Mouse (Mus musculus) R1 (cell line): Measurements from ENCODE around the gene Sh3pxd2a.

Experiments used
- DNase-seq: peaks from one replicate; pipeline ENCODE4 v3.0.0-alpha.2; 2018; ENCODE audit warnings: low read depth, low spot score

The Sh3pxd2a gene

DNA sequence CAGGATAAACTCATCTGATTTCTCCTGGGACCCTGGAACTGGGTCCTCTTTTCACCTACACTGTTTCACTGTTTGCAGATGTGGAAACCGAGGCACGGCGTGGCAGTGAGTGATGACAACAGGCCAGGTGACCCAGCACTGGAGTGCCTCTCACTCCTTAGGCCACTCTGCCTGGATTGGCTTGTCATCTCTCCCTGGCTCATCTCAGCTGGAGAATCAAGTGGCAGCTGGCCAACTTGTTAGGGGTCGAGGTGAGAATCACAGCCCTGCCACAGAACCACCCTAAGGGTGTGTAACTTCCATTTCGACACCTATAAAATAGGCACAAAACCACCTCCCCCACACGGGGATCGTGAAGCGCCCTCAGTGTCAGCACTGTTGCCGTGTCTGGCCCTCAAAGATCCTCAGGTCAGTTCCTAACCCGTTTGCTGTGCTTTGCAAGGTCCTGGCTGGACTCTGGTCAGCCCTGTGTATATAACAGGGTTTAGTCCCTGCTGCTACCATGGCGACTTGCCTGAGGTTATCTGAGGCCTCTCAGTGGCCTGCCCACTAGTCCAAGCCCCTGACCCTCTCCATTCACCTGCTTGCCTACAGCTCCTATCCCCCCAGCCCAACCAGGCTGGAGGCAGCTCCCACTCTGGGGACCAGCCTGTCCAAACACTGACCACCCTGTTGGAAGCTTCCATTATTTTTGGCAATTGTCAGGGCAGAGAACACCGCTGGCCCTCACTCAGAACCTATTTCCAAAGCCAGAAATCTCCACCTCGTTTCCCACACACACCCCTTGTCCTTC is 6.3 kb downstream of the Sh3pxd2a start:
- DNase-seq, result no peak

DNA sequence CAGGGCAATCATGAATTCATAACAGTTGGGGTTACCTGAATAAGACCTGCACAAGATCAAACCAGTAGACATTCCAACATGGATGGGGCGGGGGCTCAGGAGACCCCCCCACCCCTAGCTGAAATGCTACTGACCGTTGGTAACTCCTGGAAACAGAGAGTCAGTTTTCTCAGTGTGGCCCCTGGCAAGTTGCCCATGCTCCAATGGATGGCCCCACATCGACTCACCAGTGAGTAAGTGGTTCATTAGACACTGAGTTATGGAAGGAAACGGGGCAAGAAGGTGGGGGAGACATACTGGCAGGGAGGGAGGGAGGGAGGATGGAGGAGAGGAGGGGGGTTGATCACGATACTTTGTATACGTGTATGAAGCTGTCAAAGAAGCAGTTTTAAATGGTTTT is 8.2 kb downstream of the Sh3pxd2a start:
- no peak for DNase-seq

DNA sequence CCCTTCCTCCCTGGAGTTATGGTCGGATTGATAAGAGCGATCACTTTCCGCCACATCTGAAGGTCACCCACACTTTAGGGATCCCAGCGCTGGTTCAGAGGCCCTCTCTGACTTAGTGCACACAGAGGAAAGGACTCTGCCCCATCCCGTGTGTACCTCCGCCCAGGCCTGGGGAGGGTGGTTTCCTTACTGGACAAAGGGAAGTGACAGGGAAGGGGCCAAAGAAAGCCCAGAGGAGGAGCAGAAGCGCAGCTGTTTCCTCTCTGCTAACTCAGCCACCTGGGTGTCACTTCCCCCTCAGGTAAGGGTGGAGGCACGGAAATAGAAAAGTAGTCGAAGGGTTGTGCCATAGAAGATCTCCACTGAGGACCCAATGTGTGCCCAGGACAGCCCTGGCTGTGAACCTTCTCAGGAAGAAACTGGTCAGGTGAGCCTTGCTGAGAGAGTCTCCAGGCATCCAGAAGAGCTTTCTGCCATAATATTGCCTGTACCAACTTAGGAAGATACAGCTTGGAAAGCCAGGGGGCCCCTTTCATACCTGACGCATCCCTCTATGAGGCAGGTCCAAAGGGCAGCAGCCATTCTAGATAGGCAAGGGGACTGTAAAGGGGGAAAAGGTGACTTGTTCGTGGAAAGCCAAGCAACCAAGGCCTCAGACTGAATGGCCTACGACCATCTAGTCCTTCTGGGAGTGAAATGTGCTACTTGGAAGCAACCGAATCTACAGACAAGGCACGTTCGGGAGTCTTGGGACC is 9.0 kb downstream of the Sh3pxd2a start:
- no peak for DNase-seq

DNA sequence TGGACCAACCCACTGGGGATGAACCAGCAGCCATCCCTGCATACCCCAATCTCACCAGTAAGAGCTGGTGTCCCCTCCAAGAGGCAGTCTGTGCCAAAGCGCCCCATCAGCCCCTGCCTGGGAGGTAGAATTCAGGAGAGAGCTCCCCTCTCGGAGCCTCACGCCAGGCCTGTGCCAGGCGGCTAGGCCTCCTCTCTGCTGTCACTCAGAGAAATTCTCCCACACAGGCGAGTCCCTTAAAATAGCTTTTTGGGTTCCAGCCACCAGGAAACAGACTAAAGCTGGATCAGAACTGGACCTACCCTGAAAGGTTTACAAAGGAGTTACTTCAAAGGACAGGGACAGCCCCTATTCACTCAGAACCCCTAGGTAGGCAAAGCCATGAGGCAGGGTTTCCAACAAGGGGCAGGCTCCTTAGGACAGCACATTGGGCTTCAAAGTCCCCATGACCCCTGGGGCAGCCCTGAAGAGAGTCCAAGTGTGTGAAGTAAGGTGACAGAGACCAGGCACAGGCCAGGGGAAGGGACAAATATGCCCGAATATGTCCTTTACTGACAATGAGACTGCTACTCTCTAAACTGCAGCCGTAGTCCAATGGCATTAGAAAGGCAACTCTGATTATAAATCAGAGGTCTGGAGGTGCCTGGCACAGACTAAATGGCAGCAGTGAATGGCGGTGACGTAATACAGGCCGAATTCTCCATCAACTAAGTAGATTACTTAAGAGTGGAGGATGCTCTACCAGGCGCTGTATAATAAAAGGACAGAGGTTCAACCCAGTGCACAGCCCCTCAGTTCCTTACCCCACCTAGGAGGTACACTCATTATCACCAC is 9.8 kb downstream of the Sh3pxd2a start:
- DNase-seq, result no peak

DNA sequence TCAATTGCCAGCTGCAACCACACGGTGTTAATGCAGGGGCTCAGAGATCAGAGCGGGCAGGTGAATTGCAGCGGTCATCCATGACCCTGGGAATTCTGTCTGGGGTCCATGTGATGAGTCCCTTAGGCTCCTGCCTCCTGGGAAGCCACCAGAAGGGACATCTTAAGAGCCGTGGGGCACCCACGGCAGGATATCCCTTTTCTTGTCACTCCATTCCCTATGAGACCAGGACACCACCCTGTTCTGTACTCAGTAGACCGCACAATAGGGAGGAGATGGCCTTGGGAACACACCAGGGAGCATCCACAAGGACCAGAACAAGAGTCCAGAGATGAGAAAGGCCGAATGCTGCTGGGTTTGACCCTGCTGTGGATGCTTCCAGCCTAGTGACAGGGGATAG is 10.8 kb downstream of the Sh3pxd2a start:
- no peak for DNase-seq

DNA sequence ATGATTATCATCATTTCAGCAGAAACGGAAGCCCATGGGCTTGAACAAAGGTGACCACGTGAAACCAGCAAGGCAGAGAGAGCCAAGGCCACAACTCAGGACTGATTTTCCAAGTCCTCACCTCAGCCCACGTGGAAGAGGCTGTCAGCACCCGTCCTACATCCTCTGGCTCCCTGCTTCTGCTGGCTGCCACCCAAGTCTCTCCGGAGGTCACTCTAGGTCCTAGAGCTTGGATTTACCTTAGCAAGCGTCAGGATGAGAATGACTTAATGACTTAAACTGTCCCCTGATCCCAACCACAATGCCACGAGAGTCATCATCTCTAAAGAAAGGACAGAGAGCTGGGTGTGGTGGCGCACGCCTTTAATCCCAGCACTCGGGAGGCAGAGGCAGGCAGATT is 11.5 kb downstream of the Sh3pxd2a start:
- no peak for DNase-seq

DNA sequence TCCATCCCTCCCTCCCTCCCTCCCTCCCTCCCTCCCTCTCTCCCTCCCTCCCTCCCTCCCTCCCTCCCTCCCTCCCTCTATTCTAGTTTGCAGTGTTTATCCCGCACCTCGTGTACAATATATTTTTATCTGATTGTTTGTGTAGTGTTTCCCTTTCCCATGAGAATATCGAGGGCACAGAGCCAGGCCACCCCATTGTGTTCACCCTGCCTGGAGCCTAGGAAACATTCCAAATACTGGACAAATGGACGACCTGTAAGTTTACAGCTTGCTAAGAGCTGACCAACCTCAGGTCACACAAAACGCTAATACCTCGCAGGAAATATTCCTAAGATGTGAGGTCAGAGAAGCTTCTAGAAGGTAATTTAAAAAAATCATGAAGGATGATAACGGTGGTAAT is 12.0 kb downstream of the Sh3pxd2a start:
- DNase-seq, result no peak

DNA sequence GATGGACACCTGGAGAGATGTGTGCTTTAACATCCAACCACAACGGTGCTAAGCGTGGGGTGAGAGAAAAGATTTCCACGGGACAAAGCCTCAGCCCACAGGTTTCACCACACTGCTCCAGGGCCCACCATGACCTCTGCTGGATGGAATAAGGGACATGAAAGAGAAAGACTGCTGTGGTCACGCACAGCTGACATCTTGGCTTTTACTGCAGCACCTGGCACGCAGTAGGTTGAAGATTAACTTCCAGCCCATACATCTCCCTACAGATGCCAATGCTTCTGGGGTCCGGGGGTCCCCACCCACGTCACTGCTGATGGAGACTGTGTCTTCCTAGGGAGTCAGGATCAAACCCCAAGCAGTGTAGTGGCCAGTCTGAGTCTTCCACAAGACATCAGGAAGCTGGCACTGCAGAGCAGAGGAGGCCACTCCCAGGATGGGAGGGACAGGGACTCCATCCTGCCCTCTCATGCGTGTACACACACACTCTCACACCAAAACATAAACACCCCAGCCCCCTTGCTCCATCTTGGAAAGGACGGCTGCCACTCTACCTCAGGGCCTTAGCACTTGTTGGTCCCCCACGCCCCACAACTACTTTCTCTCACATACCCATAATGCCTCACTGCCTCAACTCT is 12.6 kb downstream of the Sh3pxd2a start:
- no peak for DNase-seq

DNA sequence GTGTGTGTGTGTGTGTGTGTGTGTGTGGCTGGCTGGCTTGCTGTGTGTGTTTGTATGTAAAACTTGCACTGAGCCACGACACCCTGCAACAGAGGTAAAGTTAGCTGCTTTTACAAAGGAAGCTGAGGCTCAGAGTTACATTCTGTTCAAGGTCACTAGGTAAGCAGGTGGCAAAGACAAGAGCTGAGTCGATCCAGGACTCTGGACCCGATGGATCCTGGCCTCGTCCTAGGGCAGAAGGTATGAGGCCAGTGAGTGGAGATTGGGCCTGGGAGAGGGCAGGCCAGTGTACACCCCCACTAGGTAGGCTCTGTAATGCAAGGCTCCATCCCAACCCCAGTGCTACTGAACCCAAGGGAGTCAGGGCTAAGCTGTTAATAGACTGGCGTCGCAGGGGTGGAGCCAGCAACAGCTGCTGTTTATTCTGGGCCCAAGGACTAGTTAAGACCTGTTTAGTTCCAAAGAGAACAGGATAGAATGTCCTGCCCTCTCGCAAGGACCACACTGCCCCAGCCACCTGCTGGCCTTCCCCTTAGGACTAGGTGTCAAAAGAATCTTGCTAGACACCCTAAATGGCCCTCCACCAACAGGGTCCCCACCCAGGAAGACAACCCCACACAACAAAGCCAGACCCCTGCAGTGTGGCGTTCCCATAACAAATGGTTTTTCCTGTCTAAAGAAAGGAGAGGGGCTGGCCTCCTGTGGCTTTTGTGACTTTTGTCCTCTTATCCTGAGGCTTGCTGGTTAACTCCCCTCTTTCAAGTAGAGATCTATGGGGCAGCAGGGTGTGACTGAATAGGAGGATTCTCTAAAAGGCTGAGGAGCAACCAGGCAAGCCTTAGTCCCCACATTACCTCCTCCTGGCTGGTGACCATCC is 13.7 kb downstream of the Sh3pxd2a start:
- peak; percentile 89 for DNase-seq

DNA sequence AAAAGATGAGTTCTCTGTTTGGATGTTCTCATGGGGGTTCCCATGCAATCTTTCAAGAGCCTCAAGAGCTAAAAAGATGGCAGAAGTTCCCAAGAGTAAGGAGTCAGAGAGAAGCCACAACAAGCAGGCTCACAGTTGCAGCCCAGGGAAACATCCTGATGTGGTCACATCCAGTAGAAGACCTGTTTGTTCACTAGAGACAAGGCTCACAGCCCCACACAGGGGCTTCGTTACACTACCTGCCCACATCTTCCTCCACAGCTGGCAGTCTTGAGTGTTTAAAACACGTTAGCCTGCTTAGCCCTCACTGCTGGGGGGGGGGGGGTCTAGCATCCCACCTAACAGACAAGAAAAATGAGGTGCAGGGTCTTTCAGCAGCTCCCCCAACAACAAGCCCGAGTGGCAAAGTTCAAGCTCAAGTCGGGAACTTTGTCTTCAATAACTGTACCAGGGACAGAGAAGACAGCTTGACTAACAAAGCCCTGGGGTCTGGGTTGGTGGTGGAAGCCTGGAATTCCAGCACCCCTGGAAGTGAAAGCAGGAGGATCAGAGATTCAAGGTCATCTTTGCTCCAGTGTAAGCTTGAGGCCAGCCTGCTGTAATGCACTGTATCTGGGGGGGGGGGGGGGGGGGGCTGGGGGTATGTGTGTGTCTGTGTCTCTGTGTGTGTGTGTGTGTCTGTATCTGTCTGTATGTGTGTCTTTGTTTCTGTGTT is 14.5 kb downstream of the Sh3pxd2a start:
- DNase-seq, result peak; percentile 89

DNA sequence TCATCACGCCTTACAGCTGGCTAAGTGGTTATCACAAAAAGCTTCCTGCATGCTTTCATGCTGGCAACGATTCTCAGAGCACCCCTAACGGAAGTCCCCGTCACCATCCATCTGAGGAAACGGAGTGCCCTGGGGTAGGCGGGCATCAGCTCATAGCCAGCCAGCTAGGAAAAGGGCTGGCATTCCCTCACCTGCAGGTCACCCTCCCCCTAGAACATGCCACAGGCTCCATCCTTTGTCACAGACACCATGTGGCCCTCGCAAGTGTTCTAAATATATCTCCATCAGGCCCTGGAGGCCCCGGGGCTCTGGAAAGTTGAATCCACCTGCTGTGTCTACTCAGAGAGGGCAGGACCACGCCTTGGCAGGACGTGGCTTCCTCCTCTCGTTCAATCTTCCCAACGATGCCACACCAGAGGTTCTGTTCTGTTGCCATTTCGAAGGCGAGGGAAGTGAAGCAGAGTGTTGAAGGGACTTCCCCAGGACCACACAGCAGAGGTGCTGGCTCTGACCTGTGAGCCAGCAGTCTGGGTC is 15.5 kb downstream of the Sh3pxd2a start:
- no peak for DNase-seq

DNA sequence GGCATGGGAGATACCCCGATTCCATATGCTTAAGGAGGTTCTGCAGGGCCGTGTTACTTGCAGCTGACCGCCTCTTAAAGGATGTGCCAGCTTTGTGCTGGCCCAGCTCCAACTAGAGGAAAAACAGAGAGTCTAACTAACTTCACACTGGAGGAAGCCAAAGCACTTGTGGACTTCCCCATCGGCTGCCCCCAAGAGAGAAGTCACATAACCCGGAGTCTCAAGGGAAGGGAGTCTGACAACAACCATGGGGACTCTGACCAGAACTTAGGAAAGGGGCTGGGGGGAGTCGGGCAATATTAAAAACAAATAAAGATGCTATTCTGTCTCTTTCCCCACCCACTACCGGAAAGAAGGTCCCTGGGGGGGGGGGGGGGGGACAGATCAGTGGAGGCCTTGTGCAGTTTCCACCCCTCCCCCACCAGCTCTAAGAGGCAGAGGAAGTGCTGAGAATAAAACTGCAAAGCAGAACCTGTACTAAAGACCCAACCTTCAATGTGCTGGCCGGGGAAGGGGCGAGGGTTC is 17.3 kb downstream of the Sh3pxd2a start:
- no peak for DNase-seq

DNA sequence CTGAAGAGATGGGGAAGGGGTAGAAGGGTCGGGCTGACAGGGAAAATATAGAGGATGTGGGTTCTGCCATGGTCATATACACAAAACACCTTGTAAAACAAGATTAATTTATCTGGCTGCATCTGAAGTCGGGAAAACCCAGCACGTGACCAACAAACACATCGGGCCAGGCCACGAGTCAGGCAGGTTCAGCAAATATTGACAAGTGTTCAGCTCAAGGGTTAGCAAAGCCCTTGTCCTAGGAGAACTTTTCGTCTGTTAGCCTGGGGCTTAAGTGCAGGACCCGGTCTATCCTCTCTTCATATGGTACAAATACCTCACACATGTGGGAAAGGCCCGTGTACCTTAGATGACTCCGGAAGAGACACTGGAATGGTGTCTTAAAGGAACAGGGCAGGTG is 18.1 kb downstream of the Sh3pxd2a start:
- no peak for DNase-seq

DNA sequence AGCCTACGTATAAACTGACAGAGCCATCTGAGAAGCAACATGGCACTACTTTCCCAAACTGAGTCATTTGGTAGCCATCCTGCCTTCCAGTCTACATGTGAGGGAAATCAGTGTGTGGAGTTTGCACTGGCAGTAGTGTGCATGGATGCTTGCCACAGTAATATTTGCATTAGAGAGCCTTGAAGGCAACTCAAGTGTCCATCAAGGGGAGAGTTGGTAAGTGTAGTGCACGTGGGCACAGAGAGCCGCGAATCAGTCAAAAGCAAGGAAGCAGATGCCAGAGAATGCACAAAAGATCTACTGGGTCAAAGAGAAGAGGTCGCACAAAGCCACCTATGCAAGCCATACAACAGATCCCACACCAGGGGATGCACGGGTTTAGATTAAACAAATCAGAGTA is 18.5 kb downstream of the Sh3pxd2a start:
- no peak for DNase-seq

DNA sequence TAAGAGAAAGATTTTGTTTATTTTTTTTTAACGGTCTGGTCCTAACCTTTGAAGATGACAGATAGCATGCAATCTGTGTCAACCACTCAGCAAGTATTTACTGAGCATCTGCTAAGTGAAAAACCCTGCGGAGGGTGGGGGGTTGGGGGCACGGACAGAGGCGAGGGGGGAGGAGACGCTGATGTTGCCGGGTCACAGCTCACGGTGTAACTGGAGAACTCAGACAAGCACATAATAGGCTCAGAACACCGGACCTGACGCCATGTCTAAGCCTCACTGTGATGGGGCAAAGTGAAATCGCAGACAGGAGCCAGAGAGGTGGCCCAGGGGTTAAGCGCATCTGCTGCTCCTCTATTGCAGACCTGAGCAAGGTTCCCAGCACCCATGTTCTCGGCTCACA is 19.7 kb downstream of the Sh3pxd2a start:
- no peak for DNase-seq

DNA sequence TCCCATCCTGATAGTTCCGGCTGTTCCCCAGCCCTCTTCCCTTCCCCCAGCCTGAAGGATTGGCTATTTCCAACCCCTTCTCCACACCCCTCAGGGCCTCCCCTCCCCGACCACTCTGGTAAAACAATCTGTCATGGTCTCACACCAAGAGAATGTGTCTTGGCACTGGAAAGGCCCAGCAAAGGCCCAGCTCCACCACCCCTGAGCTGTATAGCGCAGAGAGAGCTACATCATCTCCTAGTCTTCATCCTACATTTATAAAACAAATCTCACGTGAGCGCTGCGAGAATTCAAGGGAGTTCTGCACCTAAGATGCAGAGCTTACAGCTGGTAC is 21.9 kb downstream of the Sh3pxd2a start:
- DNase-seq, result no peak

DNA sequence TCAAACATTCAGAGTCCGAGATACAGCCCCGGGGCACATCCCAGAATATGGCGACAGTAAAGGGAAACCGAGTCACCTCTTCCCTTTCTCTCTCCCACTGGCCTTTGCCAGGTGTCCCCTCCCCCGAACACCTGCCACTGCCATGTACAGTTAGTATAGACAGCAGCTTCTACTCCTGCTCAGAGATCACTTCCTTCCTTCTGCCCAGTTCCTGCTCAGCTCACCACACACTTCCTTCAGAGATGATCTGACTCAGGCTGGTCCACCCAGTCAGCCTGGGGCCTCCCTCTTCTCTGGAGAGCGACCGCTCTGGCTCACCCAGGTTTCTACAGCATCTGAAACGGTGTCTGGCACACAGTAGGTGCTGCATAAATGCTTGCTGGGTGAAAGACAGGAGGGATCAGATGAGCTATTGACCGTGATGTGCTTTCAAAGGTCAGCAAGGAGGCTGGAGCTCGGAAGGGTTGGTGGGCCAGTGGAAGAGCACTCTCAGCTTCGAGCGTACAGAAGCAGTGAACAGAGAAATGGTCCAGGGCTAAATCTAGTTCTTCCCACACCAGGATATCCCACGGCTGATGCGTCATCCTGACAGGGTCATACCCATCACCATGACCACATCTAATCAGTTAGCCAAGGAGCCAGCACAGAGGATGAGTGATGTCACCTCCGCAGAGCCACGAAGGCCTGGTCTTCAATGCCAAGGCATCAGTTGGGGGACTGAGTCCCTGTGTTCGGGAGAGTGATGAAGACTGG is 22.5 kb downstream of the Sh3pxd2a start:
- no peak for DNase-seq

DNA sequence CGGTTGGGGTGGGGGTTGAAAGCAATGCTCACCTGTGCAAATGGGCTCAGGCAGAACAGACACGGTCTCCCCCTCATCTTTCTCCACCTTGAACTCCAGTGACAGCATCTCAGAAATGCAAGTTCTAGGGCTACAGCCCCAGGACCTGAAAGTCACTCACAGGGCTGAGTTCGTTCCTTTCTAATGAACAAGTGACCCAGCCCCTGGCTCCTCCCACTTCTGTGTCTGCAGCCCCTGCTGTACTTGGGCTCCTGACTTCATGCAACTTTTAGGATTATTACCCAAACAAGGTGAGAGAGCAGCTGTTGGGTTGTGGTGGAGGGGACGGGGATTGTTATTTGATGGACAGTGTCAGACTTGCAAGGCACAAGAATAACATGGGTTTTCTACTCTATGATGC is 23.2 kb downstream of the Sh3pxd2a start:
- DNase-seq, result no peak

DNA sequence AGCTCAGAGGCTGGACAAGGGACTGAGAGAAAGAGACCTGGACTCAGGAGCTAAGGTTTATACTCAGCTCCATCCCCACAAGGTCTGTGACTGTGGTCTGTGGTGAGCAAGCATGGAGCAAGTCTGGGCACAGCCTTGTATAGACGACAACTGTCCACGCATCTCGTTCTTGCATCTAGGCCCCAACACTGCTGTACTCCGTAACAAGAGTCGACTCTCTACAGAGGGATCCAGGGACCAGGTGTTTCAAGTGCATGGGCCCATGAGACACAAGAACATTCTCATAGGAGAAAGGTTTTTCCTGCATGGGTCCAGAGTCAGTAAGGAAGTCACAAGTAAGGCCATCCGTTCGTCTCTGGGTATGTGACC is 23.8 kb downstream of the Sh3pxd2a start:
- DNase-seq, result no peak
